Mouse (Mus musculus): Measurements from ENCODE around the gene Syt7. TPM values are rescaled to one million over a fixed set of nuclear protein-coding genes. Genes with fewer than 3 reads are reported as not detected.

Gene Syt7
- total RNA-seq, 1 experiment from 2014 or later: not detected

- no peak for ATAC-seq (replicated peaks; ENCODE audit: insufficient number of reproducible peaks, low FRiP score, low TSS enrichment, poor library complexity, severe bottlenecking)
Observed at GRCm38 (mm10) chr19:10413701-10414242, 24.9 kb downstream of the Syt7 start.

GRCm38 (mm10) chr19:10415508-10415907 is 26.6 kb downstream of the Syt7 start:
- no peak for ATAC-seq (replicated peaks; ENCODE audit: insufficient number of reproducible peaks, low FRiP score, low TSS enrichment, poor library complexity, severe bottlenecking)

- no peak for ATAC-seq (replicated peaks; ENCODE audit: insufficient number of reproducible peaks, low FRiP score, low TSS enrichment, poor library complexity, severe bottlenecking)
Observed at GRCm38 (mm10) chr19:10416889-10417288, 28.0 kb downstream of the Syt7 start.

GRCm38 (mm10) chr19:10417436-10417835 is 28.5 kb downstream of the Syt7 start:
- no peak for ATAC-seq (replicated peaks; ENCODE audit: insufficient number of reproducible peaks, low FRiP score, low TSS enrichment, poor library complexity, severe bottlenecking)

- ATAC-seq (replicated peaks; ENCODE audit: insufficient number of reproducible peaks, low FRiP score, low TSS enrichment, poor library complexity, severe bottlenecking): no peak
Observed at GRCm38 (mm10) chr19:10421986-10422976, 33.4 kb downstream of the Syt7 start.

- no peak for ATAC-seq (replicated peaks; ENCODE audit: insufficient number of reproducible peaks, low FRiP score, low TSS enrichment, poor library complexity, severe bottlenecking)
Observed at GRCm38 (mm10) chr19:10424751-10425150, 35.9 kb downstream of the Syt7 start.

GRCm38 (mm10) chr19:10425484-10426270 is 36.8 kb downstream of the Syt7 start:
- ATAC-seq (replicated peaks; ENCODE audit: insufficient number of reproducible peaks, low FRiP score, low TSS enrichment, poor library complexity, severe bottlenecking): no peak

- ATAC-seq (replicated peaks; ENCODE audit: insufficient number of reproducible peaks, low FRiP score, low TSS enrichment, poor library complexity, severe bottlenecking): no peak
Observed at GRCm38 (mm10) chr19:10426312-10426711, 37.4 kb downstream of the Syt7 start.

GRCm38 (mm10) chr19:10426793-10427192 is 37.9 kb downstream of the Syt7 start:
- no peak for ATAC-seq (replicated peaks; ENCODE audit: insufficient number of reproducible peaks, low FRiP score, low TSS enrichment, poor library complexity, severe bottlenecking)

- no peak for ATAC-seq (replicated peaks; ENCODE audit: insufficient number of reproducible peaks, low FRiP score, low TSS enrichment, poor library complexity, severe bottlenecking)
Observed at GRCm38 (mm10) chr19:10427431-10427830, 38.5 kb downstream of the Syt7 start.

- no peak for ATAC-seq (replicated peaks; ENCODE audit: insufficient number of reproducible peaks, low FRiP score, low TSS enrichment, poor library complexity, severe bottlenecking)
Observed at GRCm38 (mm10) chr19:10429371-10429770, 40.5 kb downstream of the Syt7 start.

GRCm38 (mm10) chr19:10431410-10431809 is 42.5 kb downstream of the Syt7 start:
- ATAC-seq (replicated peaks; ENCODE audit: insufficient number of reproducible peaks, low FRiP score, low TSS enrichment, poor library complexity, severe bottlenecking): no peak

GRCm38 (mm10) chr19:10431841-10432240 is 43.0 kb downstream of the Syt7 start:
- no peak for ATAC-seq (replicated peaks; ENCODE audit: insufficient number of reproducible peaks, low FRiP score, low TSS enrichment, poor library complexity, severe bottlenecking)

- ATAC-seq (replicated peaks; ENCODE audit: insufficient number of reproducible peaks, low FRiP score, low TSS enrichment, poor library complexity, severe bottlenecking): no peak
Observed at GRCm38 (mm10) chr19:10433225-10433624, 44.3 kb downstream of the Syt7 start.

- no peak for ATAC-seq (replicated peaks; ENCODE audit: insufficient number of reproducible peaks, low FRiP score, low TSS enrichment, poor library complexity, severe bottlenecking)
Observed at GRCm38 (mm10) chr19:10433879-10434540, 45.1 kb downstream of the Syt7 start.

GRCm38 (mm10) chr19:10434927-10435326 is 46.0 kb downstream of the Syt7 start:
- ATAC-seq (replicated peaks; ENCODE audit: insufficient number of reproducible peaks, low FRiP score, low TSS enrichment, poor library complexity, severe bottlenecking): no peak

GRCm38 (mm10) chr19:10435908-10436307 is 47.0 kb downstream of the Syt7 start:
- ATAC-seq (replicated peaks; ENCODE audit: insufficient number of reproducible peaks, low FRiP score, low TSS enrichment, poor library complexity, severe bottlenecking): no peak

GRCm38 (mm10) chr19:10436726-10437125 is 47.8 kb downstream of the Syt7 start:
- ATAC-seq (replicated peaks; ENCODE audit: insufficient number of reproducible peaks, low FRiP score, low TSS enrichment, poor library complexity, severe bottlenecking): no peak

GRCm38 (mm10) chr19:10437521-10437920 is 48.6 kb downstream of the Syt7 start:
- ATAC-seq (replicated peaks; ENCODE audit: insufficient number of reproducible peaks, low FRiP score, low TSS enrichment, poor library complexity, severe bottlenecking): no peak
